Mouse (Mus musculus) 3134 (cell line): ENCODE measurements around the gene Apoc2.
A peak's percentile ranks its signal among the peaks of the same experiment; 100 is the strongest.

Experiments used
- DNase-seq: peaks from one replicate; pipeline ENCODE4 v3.0.0-alpha.2; 2011; ENCODE audit warnings: low spot score; ENCODE audit not compliant: insufficient read length; ENCODE audit errors: extremely low read depth

Apoc2 gene

GRCm38 (mm10) chr7:19681202-19681694 is 3.5 kb upstream of the Apoc2 start, which contains the start of the genes Gm44805 and Apoc4:
Gene Gm44805, minus strand, starts transcription at chr7:19681423.
Gene Apoc4, minus strand, starts transcription at chr7:19681479.
- DNase-seq: no peak

GRCm38 (mm10) chr7:19680702-19681101 is 3.0 kb upstream of the Apoc2 start:
- no peak for DNase-seq

GRCm38 (mm10) chr7:19678901-19679300 is 1.2 kb upstream of the Apoc2 start:
- DNase-seq: no peak

- DNase-seq: no peak
These were observed 1.1 kb downstream of the Apoc2 start for GRCm38 (mm10) chr7:19676662-19677061.

GRCm38 (mm10) chr7:19675824-19676223 is 1.9 kb downstream of the Apoc2 start:
- DNase-seq: no peak

GRCm38 (mm10) chr7:19673083-19673699 is 4.5 kb downstream of the Apoc2 start:
- DNase-seq: no peak

- DNase-seq: no peak
These were observed 6.2 kb downstream of the Apoc2 start for GRCm38 (mm10) chr7:19671511-19671910.

- peak; percentile 63 for DNase-seq
These were observed 8.6 kb downstream of the Apoc2 start for GRCm38 (mm10) chr7:19668947-19669721.

- DNase-seq: no peak
These were observed 10.3 kb downstream of the Apoc2 start for GRCm38 (mm10) chr7:19667434-19667833.

- no peak for DNase-seq
These were observed 11.0 kb downstream of the Apoc2 start for GRCm38 (mm10) chr7:19666750-19667149.

- peak; percentile 89 for DNase-seq
These were observed 12.5 kb downstream of the Apoc2 start, which contains the start of gene Clptm1 for GRCm38 (mm10) chr7:19664955-19665841. Gene Clptm1, minus strand, starts transcription at chr7:19665033.

- DNase-seq: no peak
These were observed 13.2 kb downstream of the Apoc2 start for GRCm38 (mm10) chr7:19664455-19664954.

GRCm38 (mm10) chr7:19663940-19664339 is 13.8 kb downstream of the Apoc2 start:
- no peak for DNase-seq

GRCm38 (mm10) chr7:19652614-19653013 is 25.1 kb downstream of the Apoc2 start:
- DNase-seq: no peak

GRCm38 (mm10) chr7:19651063-19651786 is 26.5 kb downstream of the Apoc2 start:
- no peak for DNase-seq

- DNase-seq: no peak
These were observed 36.5 kb downstream of the Apoc2 start for GRCm38 (mm10) chr7:19641223-19641622.

- no peak for DNase-seq
These were observed 42.5 kb downstream of the Apoc2 start for GRCm38 (mm10) chr7:19635074-19635827.

GRCm38 (mm10) chr7:19634591-19634990 is 43.1 kb downstream of the Apoc2 start:
- no peak for DNase-seq

GRCm38 (mm10) chr7:19633855-19634254 is 43.9 kb downstream of the Apoc2 start:
- DNase-seq: no peak
